Mouse (Mus musculus): ENCODE results near the gene Ttc33. TPM values are rescaled to one million over a fixed set of nuclear protein-coding genes. Genes with fewer than 3 reads are reported as not detected.
A peak's percentile ranks its signal among the peaks of the same experiment; 100 is the strongest.

Ttc33 gene
- total RNA-seq, 2 experiments from 2014 or later = 32.7 to 35.4 TPM

DNA sequence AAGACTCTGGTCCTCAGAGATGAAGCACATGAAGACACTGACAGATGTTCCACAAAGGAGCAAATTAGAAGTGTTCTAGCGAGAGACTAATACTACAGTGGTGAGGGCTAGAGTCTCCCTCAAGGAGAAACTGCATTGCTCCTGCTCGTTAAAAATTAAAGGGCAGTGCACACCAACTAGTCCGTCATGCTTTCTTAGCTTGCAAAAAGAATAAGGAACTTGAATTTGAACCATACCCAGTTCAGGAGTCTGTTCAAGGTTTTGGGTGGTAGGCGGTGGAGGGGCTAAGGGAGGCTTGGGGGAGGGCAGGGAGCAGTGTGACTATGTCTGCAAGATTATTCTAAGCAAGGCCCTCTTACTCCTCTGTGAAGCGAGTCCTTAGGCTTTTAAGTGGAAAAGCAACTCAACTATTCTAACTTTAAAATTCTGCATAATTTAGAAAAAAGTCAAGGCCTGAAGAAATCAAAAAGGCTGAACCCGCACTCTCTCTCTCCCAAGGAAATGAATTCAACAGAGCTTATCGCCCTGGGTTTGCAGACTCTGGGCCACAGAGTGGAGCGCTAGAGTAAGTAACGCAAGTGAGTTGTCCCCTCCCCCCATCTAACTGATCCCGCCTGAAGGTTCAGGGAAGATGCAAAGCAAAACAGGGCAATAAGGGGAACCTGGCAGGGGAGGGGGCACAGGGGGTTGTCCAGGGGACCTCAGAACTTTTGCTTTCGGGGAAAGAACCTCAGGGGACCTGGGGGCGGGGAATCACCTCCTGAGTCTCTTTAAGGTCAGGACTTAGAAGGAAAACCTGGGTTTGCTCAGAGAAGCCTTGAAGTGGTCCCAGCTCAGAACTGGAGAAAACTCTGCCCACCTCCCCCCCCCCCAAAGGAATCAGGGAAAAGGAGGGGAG lies 56.2 kb downstream of the Ttc33 start:
- DNase-seq = peak; percentile 38

DNA sequence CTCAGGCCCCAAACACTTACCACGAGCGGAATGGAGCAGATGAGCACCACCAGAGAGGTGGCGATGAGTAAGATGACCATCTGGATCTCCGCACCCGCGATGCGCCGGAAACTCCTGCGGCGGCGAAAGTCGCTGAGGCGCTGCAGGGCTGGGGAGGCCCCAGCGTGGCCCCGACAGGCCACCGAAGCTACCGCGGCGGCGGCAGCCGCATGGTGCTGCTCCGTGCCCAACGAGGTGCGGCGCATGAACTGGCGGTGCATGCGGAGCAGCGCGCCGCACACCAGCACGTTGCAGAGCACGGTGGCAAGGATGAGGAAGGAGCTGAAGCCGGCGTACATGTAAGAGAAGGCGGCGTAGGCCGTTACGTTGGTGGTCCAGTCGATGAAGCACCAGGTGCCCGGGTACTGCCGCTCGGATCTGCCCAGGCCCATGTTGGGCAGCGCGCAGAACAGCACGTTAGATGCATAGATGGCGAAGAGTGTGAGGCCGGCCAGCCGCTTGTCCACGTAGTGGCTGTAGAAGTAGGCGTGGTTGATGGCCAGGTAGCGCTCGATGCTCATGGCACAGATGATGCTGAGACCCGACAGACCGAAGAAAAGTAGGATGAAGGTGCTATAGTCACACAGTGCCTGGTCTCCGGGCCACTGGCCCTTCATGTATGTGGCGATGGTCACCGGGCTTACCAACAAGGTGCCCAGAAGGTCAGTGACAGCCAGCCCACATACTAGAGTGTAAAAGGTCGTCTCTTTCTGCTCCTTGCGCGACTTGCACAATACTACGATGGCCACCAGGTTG lies 57.1 kb downstream of the Ttc33 start:
- DNase-seq = peak; percentile 40

DNA sequence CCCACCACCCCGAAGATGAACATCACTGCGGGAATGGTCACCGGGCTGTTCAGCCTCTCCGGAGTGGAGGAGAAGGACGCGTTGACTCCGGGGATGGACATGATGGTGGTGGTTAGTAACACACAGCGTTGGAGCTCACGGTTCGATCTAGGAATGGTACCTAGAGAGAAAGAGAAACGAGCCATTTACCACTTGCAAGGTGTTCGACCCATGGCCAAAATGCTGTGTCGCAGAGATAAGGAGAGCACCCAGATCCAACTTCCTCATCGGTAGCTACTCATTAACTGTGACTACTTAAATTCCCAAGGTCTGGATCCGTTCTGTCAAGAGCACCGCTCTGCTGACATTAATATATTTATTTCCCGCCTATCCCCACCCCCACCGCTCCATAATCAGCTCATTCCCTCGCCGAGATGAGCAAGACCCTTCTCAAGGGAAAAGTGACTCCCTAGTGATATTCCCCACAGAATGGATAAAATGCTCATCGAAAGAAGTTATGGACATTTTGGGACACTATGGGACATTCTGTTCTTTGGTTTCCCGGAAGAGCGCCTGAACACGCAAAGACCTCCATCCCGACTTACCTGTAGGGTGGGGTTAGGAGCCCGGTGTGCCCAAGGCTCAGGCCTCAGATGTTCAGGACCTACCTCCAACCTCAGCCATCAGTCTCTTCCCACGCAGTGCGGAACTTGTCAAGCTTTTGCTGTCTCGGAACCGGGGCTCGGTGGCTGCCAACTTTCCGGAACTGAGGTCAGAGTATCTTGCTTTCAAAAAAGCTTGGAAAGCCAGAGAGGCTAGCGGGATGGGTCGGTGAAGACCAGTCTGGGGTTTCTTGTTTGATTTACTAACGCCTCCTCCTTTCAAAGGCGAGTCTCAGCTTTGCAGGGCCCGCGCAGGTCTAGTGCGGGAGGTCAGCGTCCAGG lies 58.0 kb downstream of the Ttc33 start:
- no peak for DNase-seq

DNA sequence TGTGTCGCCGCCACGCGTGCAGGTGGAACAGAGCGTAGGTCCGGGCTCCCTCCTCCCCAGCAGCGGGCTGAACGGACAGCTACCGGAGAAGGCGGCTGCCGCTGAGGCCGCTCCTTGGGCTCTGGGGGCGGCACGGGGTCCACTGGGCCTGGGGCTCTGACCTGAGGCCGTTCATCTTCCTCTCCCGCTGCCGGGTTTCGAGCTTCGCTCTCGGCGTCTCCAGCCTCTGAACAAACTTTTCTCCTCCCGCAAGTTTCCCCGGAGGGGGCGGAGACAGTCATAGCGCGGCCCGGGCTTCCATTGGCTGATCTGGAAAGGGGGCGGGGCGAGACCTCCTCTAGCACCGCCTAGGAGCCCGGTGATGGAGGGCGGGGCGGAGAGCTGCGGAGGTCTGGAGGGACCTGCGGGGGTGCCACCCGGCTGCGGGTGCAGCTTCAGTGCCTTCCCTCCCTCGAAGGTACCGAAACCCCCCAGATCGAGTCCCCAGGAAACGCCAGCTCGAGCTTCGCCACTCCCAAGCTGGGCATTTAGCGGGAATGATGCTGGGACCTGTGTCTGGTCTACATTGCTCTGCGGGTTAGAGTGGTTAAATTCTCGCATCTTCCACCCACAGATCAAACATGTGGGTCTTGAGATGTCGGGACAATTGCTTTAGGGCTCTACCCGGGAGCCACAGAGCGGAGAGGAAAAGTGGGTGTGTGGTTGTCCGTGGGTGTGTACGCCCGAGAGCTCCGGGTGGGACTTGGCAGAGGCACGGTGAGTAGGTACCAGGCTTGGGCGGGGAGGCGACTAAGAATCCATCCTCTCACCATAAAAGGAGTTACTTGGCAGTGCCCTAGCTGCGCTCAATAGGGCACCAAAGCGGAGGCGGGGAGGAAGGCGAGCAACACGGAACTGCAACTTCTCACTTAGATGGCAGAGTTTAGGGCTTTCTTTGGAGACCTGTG lies 58.9 kb downstream of the Ttc33 start, which contains the start of gene Ptger4:
Ptger4 (minus strand) TSS at position 229 of the 947 bp plus-strand sequence.
- peak; percentile 94 for DNase-seq

DNA sequence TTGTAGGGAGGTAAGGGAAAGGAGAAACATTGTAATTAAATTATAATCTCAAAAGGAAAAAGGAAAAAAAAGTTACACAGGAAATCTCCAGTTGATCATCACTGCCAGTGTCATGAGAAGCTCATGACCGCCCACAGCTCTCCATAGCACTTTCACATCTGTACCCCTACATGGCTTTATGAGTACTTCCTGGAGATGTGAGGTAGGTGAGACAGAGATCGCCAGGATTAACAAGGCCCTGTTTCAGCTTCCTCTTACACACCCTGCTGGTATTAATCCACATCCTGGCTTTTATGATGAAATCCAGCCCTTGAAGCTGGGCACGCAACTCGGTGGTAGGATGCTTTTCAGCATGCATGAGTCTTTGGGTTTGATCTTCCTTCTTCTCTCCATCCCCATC lies 64.9 kb downstream of the Ttc33 start:
- DNase-seq = no peak

DNA sequence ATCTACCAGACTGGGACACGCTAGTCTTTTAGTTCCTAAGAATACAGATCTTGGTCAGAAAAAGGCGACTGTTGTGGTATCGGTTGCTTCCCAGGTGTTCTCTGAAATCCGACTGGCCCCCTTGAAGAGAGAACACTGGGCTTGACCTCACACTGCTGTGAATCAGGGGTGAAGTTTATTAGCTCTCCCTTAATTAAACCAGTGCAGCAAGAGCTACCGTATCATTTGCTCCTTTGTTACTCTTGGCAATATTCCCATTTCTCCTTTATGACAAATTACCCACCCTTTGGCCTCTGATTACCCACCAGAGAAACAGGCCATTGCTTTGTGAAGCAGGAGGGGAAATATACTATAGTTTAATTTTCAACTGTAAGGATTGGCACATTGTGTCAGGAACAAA lies 74.9 kb downstream of the Ttc33 start:
- no peak for DNase-seq

DNA sequence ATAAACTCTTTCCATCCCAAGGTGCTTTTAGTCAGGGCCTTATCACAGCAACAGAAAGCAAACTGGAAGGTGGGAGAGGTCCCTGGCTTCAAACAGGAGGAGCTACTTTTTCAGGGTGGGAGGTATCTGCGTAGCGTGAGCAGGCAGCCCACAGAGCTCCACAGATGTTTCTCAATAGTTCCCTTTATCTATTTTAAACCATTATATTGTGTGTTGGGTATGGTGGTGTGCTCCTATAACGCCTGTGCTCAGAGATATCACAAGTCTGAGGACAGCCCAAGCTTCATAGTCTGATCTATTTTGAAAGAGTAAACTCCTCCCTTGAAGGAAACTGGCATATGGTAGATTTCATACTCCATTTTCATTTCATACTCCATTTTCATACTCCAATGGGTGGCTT lies 75.7 kb downstream of the Ttc33 start:
- DNase-seq = no peak

DNA sequence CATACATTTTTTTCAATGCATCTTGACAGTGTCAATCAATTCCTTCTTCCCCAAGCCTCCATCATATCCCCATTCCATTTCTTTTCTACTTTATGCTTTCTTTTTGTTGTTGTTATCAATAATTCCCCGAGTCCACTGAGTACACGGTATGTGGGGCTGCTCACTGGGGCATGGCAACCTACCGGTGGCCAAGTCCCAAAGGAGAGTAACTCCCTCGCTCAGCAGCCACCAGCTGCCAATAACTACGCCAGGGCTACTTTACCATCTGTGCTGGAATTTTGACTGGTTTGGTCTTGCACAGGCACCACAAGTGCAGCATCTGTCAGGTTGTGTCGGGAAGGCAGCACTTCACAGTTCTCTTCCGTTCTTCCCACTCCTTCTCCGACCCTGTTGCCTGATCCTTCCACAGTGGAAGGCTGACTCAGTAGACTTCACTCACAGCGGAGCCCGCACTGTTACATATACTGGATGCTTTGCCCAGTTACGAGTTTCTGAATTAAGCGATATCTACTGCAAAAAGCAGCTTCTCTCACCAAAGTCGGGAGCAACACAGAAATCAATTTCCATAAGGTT lies 76.9 kb downstream of the Ttc33 start:
- no peak for DNase-seq

DNA sequence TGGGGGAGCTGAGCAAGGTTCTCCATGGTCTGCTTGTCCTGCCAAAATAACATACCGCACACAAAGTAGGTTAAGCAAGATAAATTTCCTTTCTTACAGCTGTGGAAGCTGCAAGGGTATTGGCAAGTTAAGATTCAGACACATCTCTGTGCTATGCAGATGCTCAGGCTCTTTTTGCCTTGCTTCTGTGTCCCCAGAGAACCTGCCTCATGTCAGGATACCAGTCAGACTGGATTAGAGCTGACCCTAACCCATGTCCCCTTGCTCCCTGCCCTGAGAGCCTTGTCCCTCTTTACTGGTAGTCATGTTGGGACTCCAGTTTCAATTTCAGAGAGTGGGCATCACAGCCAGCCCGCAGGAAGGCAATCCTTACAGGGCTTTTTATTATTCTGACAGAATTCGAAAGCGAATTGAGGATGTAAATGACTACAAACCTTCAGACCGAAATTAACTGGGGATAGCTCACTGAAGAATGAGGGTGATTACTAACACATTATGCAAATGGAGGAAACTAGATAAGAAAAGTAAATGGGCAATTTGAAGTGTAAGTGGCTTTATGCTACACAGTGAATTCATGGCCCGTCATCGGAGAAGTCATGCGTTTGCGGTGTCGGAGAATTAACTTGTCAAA lies 77.7 kb downstream of the Ttc33 start:
- DNase-seq = no peak

DNA sequence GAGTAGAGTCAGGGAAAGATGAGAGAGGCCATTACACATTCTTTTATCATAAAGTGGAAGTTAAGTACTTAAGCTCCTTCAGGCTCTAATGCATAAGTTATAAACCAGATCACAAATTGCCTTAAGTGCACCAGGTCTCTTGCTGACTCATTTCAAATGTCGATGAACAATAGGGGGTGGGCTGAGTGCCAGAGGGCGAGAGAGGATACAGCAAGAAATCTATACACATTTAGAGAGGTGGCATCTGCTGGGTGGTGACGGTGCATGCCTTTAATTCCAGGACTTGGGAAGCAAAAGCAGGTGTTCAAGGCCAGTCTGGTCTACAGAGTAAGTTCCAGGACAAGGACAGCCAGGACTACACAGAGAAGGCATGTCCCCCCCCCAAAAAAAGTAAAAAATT lies 80.8 kb downstream of the Ttc33 start:
- DNase-seq = no peak

Other genes with a start within 250 kb of the Ttc33 start
- gene C7, start 121.8 kb upstream of the Ttc33 start, total RNA-seq (2021) = 1 to 10 TPM; 6.4 to 6.6 TPM
- gene Card6, start 77.0 kb upstream of the Ttc33 start, total RNA-seq (2021) = 1 to 10 TPM; 9.3 TPM
- gene Rpl37, start 68.9 kb upstream of the Ttc33 start, total RNA-seq (2021) = 100 to 1,000 TPM; 429 to 446 TPM
- 10 to 100 TPM; 27.8 to 31.8 TPM for gene Prkaa1, start 41.7 kb upstream of the Ttc33 start, total RNA-seq (2021)
- 1 to 10 TPM; 4.1 to 5.6 TPM for gene Ptger4, start 58.7 kb downstream of the Ttc33 start, total RNA-seq (2021)